Mouse (Mus musculus) limb, embryonic 11.5 days (tissue): ENCODE measurements around the gene Arhgap15. TPM values are rescaled to one million over a fixed set of nuclear protein-coding genes. Genes with fewer than 3 reads are reported as not detected.

ENCODE experiments used
- ATAC-seq: fragments of 200-750 bp; cut with Nextera tagmentation; 2 replicates; pipeline ENCODE4 v1.8.0; 2017; ENCODE audit warnings: low read depth; ENCODE audit not compliant: insufficient number of reproducible peaks, low FRiP score, low TSS enrichment
- DNase-seq: peaks from one replicate; pipeline ENCODE4 v3.0.0-alpha.2; 2015; ENCODE audit warnings: low spot score
- H3K27ac ChIP-seq: fragments of 300-500 bp; sonication (generic); replicated peaks from 2 replicates; pipeline ENCODE4 v1.5.1; 2014; ENCODE audit warnings: low read depth, mild to moderate bottlenecking, low read length
- H3K27me3 ChIP-seq: fragments of 300-500 bp; sonication (generic); 2 replicates; pipeline ENCODE4 v1.6.1; 2014; ENCODE audit warnings: mild to moderate bottlenecking, low read length, mixed read lengths; ENCODE audit not compliant: control insufficient read depth, insufficient read depth
- H3K36me3 ChIP-seq: fragments of 300-500 bp; sonication (generic); 2 replicates; pipeline ENCODE4 v1.6.1; 2014; ENCODE audit warnings: mild to moderate bottlenecking, low read length, moderate library complexity, mixed read lengths; ENCODE audit not compliant: control insufficient read depth, insufficient read depth
- H3K4me1 ChIP-seq: fragments of 300-500 bp; sonication (generic); 2 replicates; pipeline ENCODE4 v1.6.1; 2014; ENCODE audit warnings: low read length, mixed read lengths; ENCODE audit not compliant: control insufficient read depth, insufficient read depth
- H3K4me2 ChIP-seq: fragments of 300-500 bp; sonication (generic); 2 replicates; pipeline ENCODE4 v1.6.1; 2014; ENCODE audit warnings: low read depth, mild to moderate bottlenecking, moderate library complexity; ENCODE audit not compliant: severe bottlenecking
- H3K4me3 ChIP-seq: fragments of 300-500 bp; sonication (generic); 2 replicates; pipeline ENCODE4 v1.5.1; 2014; ENCODE audit warnings: low read depth, low read length
- H3K9ac ChIP-seq: fragments of 300-500 bp; sonication (generic); 2 replicates; pipeline ENCODE4 v1.6.1; 2014; ENCODE audit warnings: mild to moderate bottlenecking, low read length
- H3K9me3 ChIP-seq: fragments of 300-500 bp; sonication (generic); 2 replicates; pipeline ENCODE4 v1.6.1; 2016; ENCODE audit warnings: low read length; ENCODE audit not compliant: control insufficient read depth
- WGBS: fragments of 180-500 bp; shearing (Covaris S2); extraction: QIAGEN DNeasy Blood & Tissue Kit; methylation state at CpG from one replicate; pipeline ENCODE4 v1.1.7; 2014; 5-methylcytosine and 5-hydroxymethylcytosine counted together
- polyA plus RNA-seq: library from polyadenylated mRNA; unstranded; fragments of >200 nt; fragmentation: Nextera tagmentation; extraction: Ambion mirVana; gene quantifications from 2 replicates; pipeline ENCODE4 v1.2.1, GENCODE M21; 2014

Gene Arhgap15
- 0.21 and 0.32 TPM in 2 replicates for polyA plus RNA-seq

DNA sequence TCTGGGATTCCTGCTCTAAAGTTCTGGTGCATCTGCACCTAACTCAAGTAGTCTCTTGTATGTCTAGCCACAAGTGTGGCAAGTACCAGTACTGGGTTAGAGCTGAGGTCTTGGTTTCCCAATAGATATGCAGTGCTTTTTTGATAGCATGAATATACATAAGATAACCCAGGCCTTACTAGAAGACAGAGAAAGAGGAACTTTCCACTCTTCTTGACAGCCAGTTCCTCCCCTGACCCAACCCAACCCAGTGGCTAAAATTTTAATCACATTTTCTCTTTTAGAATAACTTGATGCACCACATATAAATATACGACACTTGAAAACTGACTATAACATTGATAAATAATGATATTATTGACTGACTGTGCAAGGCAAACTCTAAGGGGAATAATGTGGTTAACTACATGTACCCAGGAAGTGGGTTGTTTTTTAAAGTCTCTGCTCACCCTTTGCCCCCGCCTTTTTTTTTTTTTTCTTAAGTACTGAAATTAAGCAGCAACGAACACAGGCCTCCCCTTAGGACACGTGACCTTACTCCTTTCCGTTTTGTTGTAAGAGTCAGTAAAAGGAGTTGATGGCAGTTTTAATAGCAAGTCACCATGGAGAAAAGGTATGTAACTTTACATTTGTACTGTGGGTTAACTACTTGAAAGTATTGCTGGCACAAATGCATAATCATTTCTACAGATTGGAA is at the start of gene Arhgap15:
TSS of gene Arhgap15 (plus strand) at position 538 of the 697 bp plus-strand sequence.
- Histone ChIP-seq H3K4me3 (no peak within 1 kb of the TSS), H3K36me3 (no peaks in the 10 kb centered on the region), H3K27ac (no peak within 1 kb of the TSS), H3K4me1 (no peaks in the 10 kb centered on the region), H3K9me3 (no peaks in the 10 kb centered on the region), H3K9ac (no peak within 1 kb of the TSS), H3K4me2 (no peak within 1 kb of the TSS), H3K27me3 (no peaks in the 10 kb centered on the region)
- ATAC-seq (no peak), DNase-seq (no peak)
- WGBS: 70% methylated on average over 5 of the region's 5 CpGs

DNA sequence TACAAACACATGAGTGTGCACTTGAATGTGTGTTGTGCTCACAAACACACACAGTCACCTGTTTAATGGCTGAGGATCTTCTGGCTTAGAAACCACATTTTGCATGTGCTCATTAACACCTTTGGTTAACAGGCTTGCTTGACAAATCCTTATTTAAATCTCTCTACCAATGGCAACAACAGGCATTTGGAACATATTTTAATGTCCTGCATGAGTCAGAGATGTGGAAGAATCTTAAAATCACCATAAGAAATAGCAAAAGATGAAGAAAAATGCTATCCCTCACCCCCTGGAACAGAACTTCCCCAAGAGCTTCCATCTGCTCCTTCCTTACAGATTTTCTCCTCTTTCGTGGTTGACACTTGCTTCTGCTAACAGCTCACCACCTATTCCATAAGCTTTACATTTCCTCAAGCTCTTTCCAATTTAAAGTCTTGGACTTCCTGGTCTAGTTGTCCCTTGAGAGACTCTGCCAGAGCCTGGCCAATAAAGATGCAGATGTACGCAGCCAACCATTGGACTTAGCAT is 35.9 kb upstream of the Arhgap15 start:
- H3K4me1 ChIP-seq: no peaks in the 10 kb centered on the region
- ATAC-seq (no peak), DNase-seq (no peak)
- H3K4me3 ChIP-seq: no peak overlapping the region
- H3K27me3 ChIP-seq: no peaks in the 10 kb centered on the region
- H3K4me2 ChIP-seq: no peak overlapping the region
- no peaks in the 10 kb centered on the region for H3K36me3 ChIP-seq
- H3K27ac ChIP-seq: no peak overlapping the region
- H3K9ac ChIP-seq: no peak overlapping the region
- H3K9me3 ChIP-seq: no peaks in the 10 kb centered on the region
- WGBS: 92% methylated on average over 2 of the region's 2 CpGs

DNA sequence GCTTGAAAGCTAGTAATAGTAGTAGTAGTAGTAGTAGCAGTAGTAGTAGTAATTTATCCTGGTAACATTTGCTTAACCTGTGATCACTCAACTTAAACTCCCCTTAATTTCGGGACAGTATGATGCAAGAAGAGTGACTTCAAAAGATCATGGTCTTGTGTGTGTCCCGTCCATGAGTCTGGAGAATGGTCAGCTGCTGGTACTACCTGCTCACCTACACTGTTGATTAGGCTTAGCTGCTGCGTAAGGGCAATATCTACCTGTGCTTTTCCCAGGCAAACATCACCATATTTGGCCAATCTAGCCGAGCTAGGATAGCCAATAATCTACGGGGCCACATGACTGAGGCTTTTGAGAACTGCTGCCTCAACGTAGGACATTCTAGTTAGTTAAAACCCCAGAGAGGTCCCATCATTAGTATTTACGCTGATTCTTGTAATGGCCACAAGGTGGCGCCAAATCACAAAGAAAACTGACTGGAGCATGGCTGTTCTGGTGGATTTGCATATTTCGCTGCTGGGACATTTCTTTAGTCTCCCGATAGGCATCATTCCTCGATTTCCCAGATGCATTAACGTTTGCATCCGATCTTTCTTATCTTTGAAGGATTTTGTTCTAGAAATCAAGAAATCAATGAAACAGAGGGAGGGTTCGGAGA is 26.0 kb upstream of the Arhgap15 start:
- DNase-seq: peak; percentile 80
- H3K4me2 ChIP-seq: peak overlapping the region; percentile 27; the same call in 1 of the 2 replicates
- no peaks in the 10 kb centered on the region for H3K4me1 ChIP-seq
- WGBS: 21% methylated on average over 14 of the region's 14 CpGs
- H3K4me3 ChIP-seq: no peak overlapping the region
- H3K9ac ChIP-seq: no peak overlapping the region
- peak; percentile 86 for ATAC-seq
- H3K36me3 ChIP-seq: no peaks in the 10 kb centered on the region
- no peaks in the 10 kb centered on the region for H3K27me3 ChIP-seq
- no peaks in the 10 kb centered on the region for H3K9me3 ChIP-seq
- H3K27ac ChIP-seq: no peak overlapping the region

DNA sequence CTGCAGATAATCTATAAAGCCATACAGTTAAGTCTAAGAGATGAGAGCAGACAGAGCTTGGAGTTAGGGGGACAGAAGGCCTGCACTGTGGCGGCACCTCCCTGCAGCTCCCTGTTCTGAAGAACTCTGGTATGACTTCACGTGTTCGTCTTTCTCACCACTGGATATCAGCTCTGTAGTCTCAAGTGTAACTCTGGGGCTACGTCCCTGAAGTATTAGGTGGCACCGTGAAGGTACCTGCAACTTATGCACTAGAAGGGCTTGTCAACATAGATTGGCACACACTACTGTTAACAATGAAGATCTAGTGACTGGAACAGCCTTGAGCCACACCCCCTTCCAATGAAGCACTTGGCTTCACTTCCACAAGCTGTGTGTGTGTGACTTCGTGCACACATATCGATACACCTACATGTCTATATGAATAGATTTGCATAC is 25.5 kb upstream of the Arhgap15 start:
- 64% methylated on average over 7 of the region's 7 CpGs for WGBS
- peak overlapping the region; percentile 27; the same call in 1 of the 2 replicates for H3K4me2 ChIP-seq
- no peak overlapping the region for H3K4me3 ChIP-seq
- H3K36me3 ChIP-seq: no peaks in the 10 kb centered on the region
- H3K27ac ChIP-seq: no peak overlapping the region
- DNase-seq: peak; percentile 22
- no peak overlapping the region for H3K9ac ChIP-seq
- no peaks in the 10 kb centered on the region for H3K27me3 ChIP-seq
- H3K9me3 ChIP-seq: no peaks in the 10 kb centered on the region
- H3K4me1 ChIP-seq: no peaks in the 10 kb centered on the region
- ATAC-seq: no peak

DNA sequence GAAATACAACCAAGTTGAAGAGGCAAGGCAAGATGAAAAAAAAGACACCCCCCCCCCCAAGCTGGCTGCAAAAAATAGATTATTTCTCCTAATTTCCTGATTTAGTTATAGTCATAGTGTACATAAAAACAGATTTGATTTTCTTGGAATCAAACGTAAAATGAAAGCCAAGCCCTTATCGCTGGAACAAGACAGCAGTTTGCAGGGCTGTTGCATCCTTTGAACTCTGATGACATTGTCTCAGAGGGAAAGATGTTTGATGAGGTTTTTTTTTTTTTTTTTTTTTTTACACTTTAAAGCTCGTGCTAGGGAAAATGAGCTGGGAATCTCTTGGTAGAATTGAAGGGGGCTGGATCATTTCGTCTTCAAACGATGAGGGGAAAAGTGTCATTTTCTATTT is 21.4 kb upstream of the Arhgap15 start:
- H3K9ac ChIP-seq: no peak overlapping the region
- H3K27ac ChIP-seq: no peak overlapping the region
- ATAC-seq: no peak
- H3K27me3 ChIP-seq: no peaks in the 10 kb centered on the region
- H3K4me1 ChIP-seq: no peaks in the 10 kb centered on the region
- H3K9me3 ChIP-seq: no peaks in the 10 kb centered on the region
- 74% methylated on average over 5 of the region's 5 CpGs for WGBS
- H3K36me3 ChIP-seq: no peaks in the 10 kb centered on the region
- no peak overlapping the region for H3K4me3 ChIP-seq
- no peak overlapping the region for H3K4me2 ChIP-seq
- no peak for DNase-seq

DNA sequence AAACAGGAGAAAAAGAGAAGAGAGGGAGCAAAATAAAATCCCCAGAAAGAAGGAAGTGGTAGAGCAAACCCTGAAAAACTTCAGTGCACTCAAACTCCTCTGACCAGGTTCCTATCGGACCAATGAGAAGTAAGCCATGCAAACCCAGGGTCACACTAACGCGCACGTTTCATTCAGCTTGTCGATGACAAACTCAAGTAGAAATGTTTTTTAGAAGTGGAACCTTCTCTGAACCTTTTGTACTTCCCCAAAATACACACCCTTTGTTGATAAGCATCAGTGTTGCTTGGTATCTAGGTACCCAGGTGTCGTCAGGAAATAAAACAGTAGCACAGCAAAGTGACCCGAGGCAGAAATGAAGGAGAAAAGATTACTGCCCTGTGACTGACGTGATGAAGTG is 20.9 kb upstream of the Arhgap15 start:
- Histone ChIP-seq H3K36me3 (no peaks in the 10 kb centered on the region), H3K27me3 (no peaks in the 10 kb centered on the region), H3K4me3 (no peak overlapping the region), H3K9ac (no peak overlapping the region), H3K9me3 (no peaks in the 10 kb centered on the region), H3K4me2 (no peak overlapping the region), H3K4me1 (no peaks in the 10 kb centered on the region), H3K27ac (no peak overlapping the region)
- no peak for ATAC-seq
- no peak for DNase-seq
- WGBS: 82% methylated on average over 8 of the region's 8 CpGs

DNA sequence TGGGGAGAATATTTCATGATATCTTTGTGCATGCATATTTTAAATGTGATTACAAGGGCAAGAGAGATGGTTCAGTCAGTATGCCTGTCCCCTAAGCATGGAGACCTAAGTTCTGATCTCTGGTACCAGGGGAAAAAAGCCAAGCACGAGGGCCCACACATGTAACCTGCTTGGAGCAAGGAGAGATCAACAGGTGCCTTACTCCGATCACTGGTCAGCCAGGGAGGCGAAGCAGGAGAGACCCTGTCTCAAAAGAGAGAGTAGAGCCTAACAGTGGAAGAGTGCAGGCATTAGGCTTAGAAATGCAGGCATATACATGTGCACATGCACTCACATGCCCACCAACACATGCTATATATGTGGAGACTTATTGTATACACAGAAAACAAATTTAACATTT is 19.8 kb upstream of the Arhgap15 start:
- H3K4me3 ChIP-seq: no peak overlapping the region
- DNase-seq (no peak), ATAC-seq (no peak)
- no peaks in the 10 kb centered on the region for H3K36me3 ChIP-seq
- no peak overlapping the region for H3K27ac ChIP-seq
- H3K9ac ChIP-seq: no peak overlapping the region
- H3K27me3 ChIP-seq: no peaks in the 10 kb centered on the region
- no peaks in the 10 kb centered on the region for H3K9me3 ChIP-seq
- no peaks in the 10 kb centered on the region for H3K4me1 ChIP-seq
- 87% methylated on average over 3 of the region's 3 CpGs for WGBS
- no peak overlapping the region for H3K4me2 ChIP-seq

DNA sequence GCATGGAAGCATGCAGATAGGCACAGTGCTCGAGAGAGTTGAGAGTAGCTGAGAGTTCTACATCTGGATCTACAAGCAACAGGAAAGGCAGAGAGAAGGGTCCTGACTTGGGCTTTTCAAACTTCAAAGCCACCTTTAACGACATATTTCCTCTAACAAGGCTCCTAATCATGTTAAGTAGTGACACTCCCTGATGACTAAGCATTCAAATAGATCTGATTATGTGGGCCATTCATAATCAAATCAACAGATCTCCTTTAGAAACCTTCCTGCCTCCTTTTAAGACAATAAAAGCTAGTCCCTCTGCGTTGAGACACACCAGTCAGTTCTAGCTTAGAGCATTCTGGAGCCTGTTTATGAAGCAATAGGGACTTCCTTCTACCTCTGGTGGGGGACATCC is 16.2 kb upstream of the Arhgap15 start:
- H3K27me3 ChIP-seq: no peaks in the 10 kb centered on the region
- no peak overlapping the region for H3K4me2 ChIP-seq
- H3K9me3 ChIP-seq: no peaks in the 10 kb centered on the region
- no peaks in the 10 kb centered on the region for H3K4me1 ChIP-seq
- H3K9ac ChIP-seq: no peak overlapping the region
- H3K4me3 ChIP-seq: no peak overlapping the region
- ATAC-seq: no peak
- H3K36me3 ChIP-seq: no peaks in the 10 kb centered on the region
- no peak overlapping the region for H3K27ac ChIP-seq
- DNase-seq: no peak
- 33% methylated on average over 3 of the region's 3 CpGs for WGBS
